ENCODE assay signal across 8 mouse cellular contexts in the genomic region with DNA sequence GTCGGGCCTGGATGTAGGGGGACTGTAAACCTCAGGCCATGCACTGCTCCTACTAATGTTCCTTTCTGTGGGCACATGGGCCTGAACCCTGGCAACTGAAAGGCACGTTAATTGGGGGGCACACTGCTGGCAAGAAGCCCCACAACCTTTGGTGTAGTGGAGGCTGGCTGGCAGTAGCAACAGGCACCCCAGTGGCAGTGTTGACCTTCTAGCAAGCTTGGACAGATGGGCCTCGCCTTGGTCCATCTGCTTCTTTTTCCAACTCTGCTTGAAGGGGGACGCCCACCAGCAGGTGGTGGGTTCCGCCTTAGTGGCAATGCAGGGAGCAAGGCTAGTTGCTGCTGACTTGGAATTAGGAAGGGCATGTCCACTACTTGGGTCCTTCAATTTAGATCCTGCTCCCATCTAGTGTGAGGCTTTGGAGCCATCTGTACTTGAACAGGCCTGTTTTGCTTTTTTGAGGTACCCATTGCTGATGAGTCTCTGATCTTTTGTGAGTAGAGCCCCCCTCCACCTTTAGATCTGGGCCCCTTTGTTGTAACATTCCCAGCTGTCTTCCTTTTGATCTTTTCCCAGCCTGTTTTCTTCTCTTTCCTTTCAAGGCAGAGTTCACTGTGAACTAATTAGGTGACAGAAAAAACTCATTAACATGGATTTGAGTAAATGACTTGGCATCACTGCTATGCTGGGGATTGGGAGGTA. TPM values are rescaled to one million over a fixed set of nuclear protein-coding genes. Genes with fewer than 3 reads are reported as not detected.
DNase-seq lines count a peak whose midpoint lies in the region; ATAC-seq lines count a peak whose summit lies in the region.

No protein-coding gene starts in this region.

- H3K36me3 ChIP-seq in erythroblast, embryonic 14.5 days (ENCODE audit: control insufficient read depth), result peaks cover 47% of the 10 kb centered on the region
- H3K36me3 ChIP-seq in hindbrain, embryonic 14.5 days (replicated peaks; ENCODE audit: control insufficient read depth, insufficient read depth), result 0 out of 2 replicates have a peak, but pooled peaks cover 8% of the 10 kb centered on the region
- no peaks in the 10 kb centered on the region for H3K36me3 ChIP-seq in midbrain, embryonic 16.5 days (ENCODE audit: control insufficient read depth, insufficient read depth, low read length)

- H3K4me1 ChIP-seq in erythroblast, embryonic 14.5 days (ENCODE audit: control insufficient read depth), result peaks cover 66% of the 10 kb centered on the region
- peaks cover 43% of the 10 kb centered on the region for H3K4me1 ChIP-seq in hindbrain, embryonic 14.5 days (replicated peaks; ENCODE audit: control insufficient read depth, insufficient read depth, low read length)
- peaks cover 35% of the 10 kb centered on the region for H3K4me1 ChIP-seq in midbrain, embryonic 16.5 days (ENCODE audit: control insufficient read depth, insufficient read depth, low read length)

- ATAC-seq in erythroblast, adult 5-6 weeks (replicated peaks; ENCODE audit: low FRiP score, poor library complexity, severe bottlenecking), result no peak
- ATAC-seq in hindbrain, embryonic 14.5 days (ENCODE audit: low FRiP score), result no peak; the same call in 1 of the 2 replicates
- ATAC-seq in midbrain, embryonic 16.5 days, result peak; percentile 3; the same call in 1 of the 2 replicates
- no peak for ATAC-seq in megakaryocyte progenitor cell, adult 5-6 weeks (replicated peaks; ENCODE audit: poor library complexity)

- H3K4me3 ChIP-seq in erythroblast, embryonic 14.5 days (replicated peaks), result peak overlapping the region; percentile 92
- peak overlapping the region; percentile 86 for H3K4me3 ChIP-seq in hindbrain, embryonic 14.5 days (replicated peaks; ENCODE audit: low read length)
- peak overlapping the region; percentile 93 for H3K4me3 ChIP-seq in midbrain, embryonic 16.5 days (ENCODE audit: low read depth, low read length)

- H3K4me2 ChIP-seq in hindbrain, embryonic 14.5 days (replicated peaks), result peak overlapping the region; percentile 96
- H3K4me2 ChIP-seq in midbrain, embryonic 16.5 days (ENCODE audit: low read length), result peak overlapping the region; percentile 95

- no peaks in the 10 kb centered on the region for H3K27me3 ChIP-seq in erythroblast, embryonic 14.5 days (ENCODE audit: control insufficient read depth)
- 0 out of 2 replicates have a peak, but pooled peaks cover 4% of the 10 kb centered on the region for H3K27me3 ChIP-seq in hindbrain, embryonic 14.5 days (ENCODE audit: control insufficient read depth, insufficient read depth, low read length)
- no peaks in the 10 kb centered on the region for H3K27me3 ChIP-seq in midbrain, embryonic 16.5 days (ENCODE audit: control insufficient read depth, insufficient read depth, low read depth, low read length)

- DNase-seq in right cerebral cortex, postnatal 10 days (ENCODE audit: low spot score in 2 of 2), result peak; percentile 48 to 73
- no peak for DNase-seq in right cerebral cortex, postnatal 25 days
- DNase-seq in hindbrain, embryonic 14.5 days (ENCODE audit: low spot score), result no peak
- no peak for DNase-seq in left cerebral cortex, adult 9 months (ENCODE audit: low spot score in 2 of 2)

- no peaks in the 10 kb centered on the region for H3K9me3 ChIP-seq in erythroblast, embryonic 14.5 days (ENCODE audit: control insufficient read depth, low read length)
- no peaks in the 10 kb centered on the region for H3K9me3 ChIP-seq in hindbrain, embryonic 14.5 days (ENCODE audit: control insufficient read depth, low read length)
- H3K9me3 ChIP-seq in midbrain, embryonic 16.5 days (replicated peaks; ENCODE audit: control insufficient read depth, low read length, poor library complexity, severe bottlenecking), result no peaks in the 10 kb centered on the region

- peak overlapping the region; percentile 92 for H3K27ac ChIP-seq in hindbrain, embryonic 14.5 days
- peak overlapping the region; percentile 83 for H3K27ac ChIP-seq in midbrain, embryonic 16.5 days (ENCODE audit: low read length)

- 3% methylated on average over 5 of the region's 5 CpGs for WGBS in hindbrain, embryonic 14.5 days
- 4% methylated on average over 5 of the region's 5 CpGs for WGBS in midbrain, embryonic 16.5 days

- H3K9ac ChIP-seq in hindbrain, embryonic 14.5 days, result peak overlapping the region; percentile 90
- peak overlapping the region; percentile 95 for H3K9ac ChIP-seq in midbrain, embryonic 16.5 days (ENCODE audit: low read depth, low read length)

RNA-seq across cellular contexts. Expression of a gene that starts 1.5 kb away (rescaled TPM):
- polyA plus RNA-seq in erythroblast, embryonic 14.5 days (2012), result 17.2 and 18.9 TPM in 2 replicates
- 1.0 and 3.5 TPM in 2 replicates for total RNA-seq in erythroblast, adult 5-6 weeks (2015; ENCODE audit: low replicate concordance)
- 10.5 and 14.5 TPM in 2 replicates for total RNA-seq in erythroblast, adult 5-6 weeks (2017; ENCODE audit: low replicate concordance)
- polyA plus RNA-seq in hindbrain, embryonic 14.5 days (2014; fragmentation: Nextera tagmentation; extraction: Ambion mirVana), result 66.3 and 73.1 TPM in 2 replicates
- polyA plus RNA-seq in midbrain, embryonic 16.5 days (2015; fragmentation: Nextera tagmentation; extraction: Ambion mirVana), result 55.6 and 56.9 TPM in 2 replicates
- total RNA-seq in megakaryocyte progenitor cell, adult 5-6 weeks (2015), result 11.4 and 14.1 TPM in 2 replicates
- 19.8 and 25.0 TPM in 2 replicates for total RNA-seq in megakaryocyte progenitor cell, adult 5-6 weeks (2017)

RNA-seq across cellular contexts. Expression of a gene that starts 5.8 kb away (rescaled TPM):
- polyA plus RNA-seq in erythroblast, embryonic 14.5 days (2012), result 2.3 and 2.8 TPM in 2 replicates
- 2.9 and 3.7 TPM in 2 replicates for total RNA-seq in erythroblast, adult 5-6 weeks (2015; ENCODE audit: low replicate concordance)
- 2.0 and 4.3 TPM in 2 replicates for total RNA-seq in erythroblast, adult 5-6 weeks (2017; ENCODE audit: low replicate concordance)
- polyA plus RNA-seq in hindbrain, embryonic 14.5 days (2014; fragmentation: Nextera tagmentation; extraction: Ambion mirVana), result 54.4 and 62.4 TPM in 2 replicates
- polyA plus RNA-seq in midbrain, embryonic 16.5 days (2015; fragmentation: Nextera tagmentation; extraction: Ambion mirVana), result 60.1 and 63.2 TPM in 2 replicates
- 7.3 and 7.7 TPM in 2 replicates for total RNA-seq in megakaryocyte progenitor cell, adult 5-6 weeks (2015)
- 13.7 and 14.9 TPM in 2 replicates for total RNA-seq in megakaryocyte progenitor cell, adult 5-6 weeks (2017)

RNA-seq across cellular contexts. Expression of a gene that starts 8.3 kb away (rescaled TPM):
- polyA plus RNA-seq in erythroblast, embryonic 14.5 days (2012), result 33.0 and 33.8 TPM in 2 replicates
- 9.2 and 25.1 TPM in 2 replicates for total RNA-seq in erythroblast, adult 5-6 weeks (2015; ENCODE audit: low replicate concordance)
- total RNA-seq in erythroblast, adult 5-6 weeks (2017; ENCODE audit: low replicate concordance), result 4.3 and 9.1 TPM in 2 replicates
- polyA plus RNA-seq in hindbrain, embryonic 14.5 days (2014; fragmentation: Nextera tagmentation; extraction: Ambion mirVana), result 92.8 and 92.9 TPM in 2 replicates
- polyA plus RNA-seq in midbrain, embryonic 16.5 days (2015; fragmentation: Nextera tagmentation; extraction: Ambion mirVana), result 93.0 and 96.2 TPM in 2 replicates
- 35.7 and 44.6 TPM in 2 replicates for total RNA-seq in megakaryocyte progenitor cell, adult 5-6 weeks (2015)
- total RNA-seq in megakaryocyte progenitor cell, adult 5-6 weeks (2017), result 17.4 and 25.7 TPM in 2 replicates

RNA-seq across cellular contexts. Expression of a gene that starts 29.8 kb away (rescaled TPM):
- 1.1 and 2.5 TPM in 2 replicates for polyA plus RNA-seq in erythroblast, embryonic 14.5 days (2012)
- total RNA-seq in erythroblast, adult 5-6 weeks (2015; ENCODE audit: low replicate concordance), result 1.7 and 16.1 TPM in 2 replicates
- total RNA-seq in erythroblast, adult 5-6 weeks (2017; ENCODE audit: low replicate concordance), result 6.3 and 15.9 TPM in 2 replicates
- polyA plus RNA-seq in hindbrain, embryonic 14.5 days (2014; fragmentation: Nextera tagmentation; extraction: Ambion mirVana), result 21.1 and 23.6 TPM in 2 replicates
- 22.2 and 23.7 TPM in 2 replicates for polyA plus RNA-seq in midbrain, embryonic 16.5 days (2015; fragmentation: Nextera tagmentation; extraction: Ambion mirVana)
- 11.4 and 13.1 TPM in 2 replicates for total RNA-seq in megakaryocyte progenitor cell, adult 5-6 weeks (2015)
- total RNA-seq in megakaryocyte progenitor cell, adult 5-6 weeks (2017), result 19.0 and 24.1 TPM in 2 replicates

RNA-seq across cellular contexts. Expression of a gene that starts 30.1 kb away (rescaled TPM):
- polyA plus RNA-seq in erythroblast, embryonic 14.5 days (2012), result 0.40 and 0.67 TPM in 2 replicates
- total RNA-seq in erythroblast, adult 5-6 weeks (2015; ENCODE audit: low replicate concordance), result 0.58 and 4.2 TPM in 2 replicates
- 2.5 and 3.5 TPM in 2 replicates for total RNA-seq in erythroblast, adult 5-6 weeks (2017; ENCODE audit: low replicate concordance)
- polyA plus RNA-seq in hindbrain, embryonic 14.5 days (2014; fragmentation: Nextera tagmentation; extraction: Ambion mirVana), result 115 and 123 TPM in 2 replicates
- 130 and 149 TPM in 2 replicates for polyA plus RNA-seq in midbrain, embryonic 16.5 days (2015; fragmentation: Nextera tagmentation; extraction: Ambion mirVana)
- 20.0 TPM in 2 replicates for total RNA-seq in megakaryocyte progenitor cell, adult 5-6 weeks (2015)
- 16.2 and 30.1 TPM in 2 replicates for total RNA-seq in megakaryocyte progenitor cell, adult 5-6 weeks (2017)

Comparison
In these comparisons a context has a peak if more than half of its experiments do, and no peak if none do; other contexts are left out.
1. DNase-seq: peak in right cerebral cortex, postnatal 10 days (2 of 2); none in right cerebral cortex, postnatal 25 days (single experiment), hindbrain, embryonic 14.5 days (single experiment) and left cerebral cortex, adult 9 months (0 of 2).
2. RNA of a gene that starts 5.8 kb away (polyA plus RNA-seq): 60.1 to 63.2 TPM in midbrain, embryonic 16.5 days and 54.4 to 62.4 TPM in hindbrain, embryonic 14.5 days; 2.3 to 2.8 TPM in erythroblast, embryonic 14.5 days; every median in the first group is over 10 times any median in the second.
3. Peak in every context shown above with its lines, with median percentiles within 50 percentile points of each other: H3K4me3 ChIP-seq.